Mouse (Mus musculus): ENCODE data around the gene Nr0b2.

DNA sequence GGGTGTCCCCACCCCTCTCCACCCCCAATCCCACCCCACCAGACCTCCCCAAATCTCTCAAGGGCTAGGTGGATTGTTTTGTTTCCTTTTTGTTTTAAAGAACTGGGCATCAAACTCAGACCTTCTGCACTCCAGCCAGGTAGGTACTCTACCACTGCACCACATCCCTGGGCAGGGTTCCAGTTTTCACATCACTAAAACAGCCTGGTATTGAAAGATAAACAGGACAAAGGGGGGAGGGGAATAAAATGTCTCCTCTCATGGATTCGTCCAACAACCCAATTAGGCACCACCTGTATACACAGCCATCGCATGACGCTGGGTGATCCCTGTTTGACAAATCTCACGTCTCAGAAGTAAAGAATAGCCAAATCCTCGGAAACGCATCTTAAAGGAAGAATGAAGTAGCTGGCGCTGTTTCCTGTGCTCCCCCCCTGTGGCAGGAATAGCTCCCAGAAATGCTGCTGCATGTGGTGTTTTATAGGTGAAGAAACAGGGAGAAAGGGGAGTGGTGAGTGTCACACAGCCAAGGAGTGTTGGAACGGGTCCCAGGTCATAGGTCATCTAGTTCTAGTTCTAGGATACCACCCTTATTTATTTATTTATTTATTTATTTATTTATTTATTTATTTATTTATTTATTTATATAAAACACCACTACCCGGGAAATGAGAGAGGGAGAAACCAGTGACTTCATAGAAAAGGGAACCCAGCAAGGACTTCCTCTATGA, 48.3 kb upstream of the Nr0b2 start:
- TF ChIP-seq CTCF (IDR thresholded peaks at IDR 0.05; ENCODE audit: control insufficient read depth, insufficient read depth, insufficient read length) = no peak
- TF ChIP-seq CEBPB (IDR thresholded peaks at IDR 0.05; ENCODE audit: low read depth) = no peak
- TF ChIP-seq MAX (IDR thresholded peaks at IDR 0.05) = no peak
- no peak for TF ChIP-seq USF1 (IDR thresholded peaks at IDR 0.05; ENCODE audit: low read depth)
- TF ChIP-seq MYOG (IDR thresholded peaks at IDR 0.05; ENCODE audit: control insufficient read depth, extremely low read depth, insufficient read length) = no peak
- TF ChIP-seq MYOD1 (IDR thresholded peaks at IDR 0.05; ENCODE audit: control insufficient read depth, insufficient read length, low read depth) = no peak
- TF ChIP-seq FOSL1 (IDR thresholded peaks at IDR 0.05; ENCODE audit: insufficient read depth, low read length, poor library complexity, severe bottlenecking) = no peak

All from C2C12 (cell line).